Mouse (Mus musculus) limb, embryonic 10.5 days (tissue): Measurements from ENCODE around the gene Nos3. TPM values are rescaled to one million over a fixed set of nuclear protein-coding genes. Genes with fewer than 3 reads are reported as not detected.

ENCODE experiments used
- DNase-seq: peaks from one replicate; pipeline ENCODE4 v3.0.0-alpha.2; 2017; ENCODE audit warnings: low spot score
- H3K27ac ChIP-seq: fragments of 300-500 bp; sonication (generic); 2 replicates; pipeline ENCODE4 v1.5.1; 2016; ENCODE audit warnings: mild to moderate bottlenecking
- H3K27me3 ChIP-seq: fragments of 300-500 bp; sonication (generic); 2 replicates; pipeline ENCODE4 v1.6.1; 2016; ENCODE audit warnings: low read depth, mild to moderate bottlenecking; ENCODE audit not compliant: poor library complexity, severe bottlenecking
- H3K36me3 ChIP-seq: fragments of 300-500 bp; sonication (generic); 2 replicates; pipeline ENCODE4 v1.6.1; 2016; ENCODE audit warnings: mild to moderate bottlenecking, moderate library complexity
- H3K4me1 ChIP-seq: fragments of 300-500 bp; sonication (generic); 2 replicates; pipeline ENCODE4 v1.6.1; 2016
- H3K4me3 ChIP-seq: fragments of 300-500 bp; sonication (generic); 2 replicates; pipeline ENCODE4 v1.5.1; 2016; ENCODE audit warnings: mild to moderate bottlenecking, moderate library complexity
- H3K9me3 ChIP-seq: fragments of 300-500 bp; sonication (generic); replicated peaks from 2 replicates; pipeline ENCODE4 v1.6.1; 2016; ENCODE audit warnings: mild to moderate bottlenecking
- WGBS: fragments of 180-500 bp; shearing (Covaris S2); methylation state at CpG from one replicate; pipeline ENCODE4 v1.1.7; 2016; 5-methylcytosine and 5-hydroxymethylcytosine counted together
- polyA plus RNA-seq: library from polyadenylated mRNA; unstranded; fragments of >200 nt; fragmentation: Nextera tagmentation; extraction: Ambion mirVana; gene quantifications from 2 replicates; pipeline ENCODE4 v1.2.1, GENCODE M21; 2016

The Nos3 gene
- polyA plus RNA-seq = 8.4 and 8.9 TPM in 2 replicates

GRCm38 (mm10) chr5:24364508-24364907 lies at the start of gene Nos3:
Gene Nos3, plus strand, starts transcription at chr5:24364810.
- peak within 1 kb of the TSS; percentile 10; the same call in 1 of the 2 replicates for H3K27ac ChIP-seq
- 67% methylated on average over 12 of the region's 12 CpGs for WGBS
- H3K9me3 ChIP-seq = no peaks in the 10 kb centered on the region
- H3K4me1 ChIP-seq = peaks cover 8% of the 10 kb centered on the region
- H3K4me3 ChIP-seq = peak within 1 kb of the TSS; percentile 18
- no peaks in the 10 kb centered on the region for H3K27me3 ChIP-seq
- no peak for DNase-seq
- no peaks in the 10 kb centered on the region for H3K36me3 ChIP-seq

GRCm38 (mm10) chr5:24319776-24320466 lies 44.7 kb upstream of the Nos3 start:
- peak overlapping the region; percentile 36 for H3K4me3 ChIP-seq
- 11% methylated on average over 13 of the region's 13 CpGs for WGBS
- no peaks in the 10 kb centered on the region for H3K9me3 ChIP-seq
- H3K27ac ChIP-seq = peak overlapping the region; percentile 95
- peak; percentile 65 for DNase-seq
- H3K4me1 ChIP-seq = peaks cover 38% of the 10 kb centered on the region
- peaks cover 16% of the 10 kb centered on the region for H3K27me3 ChIP-seq
- peaks cover 35% of the 10 kb centered on the region for H3K36me3 ChIP-seq

DNA sequence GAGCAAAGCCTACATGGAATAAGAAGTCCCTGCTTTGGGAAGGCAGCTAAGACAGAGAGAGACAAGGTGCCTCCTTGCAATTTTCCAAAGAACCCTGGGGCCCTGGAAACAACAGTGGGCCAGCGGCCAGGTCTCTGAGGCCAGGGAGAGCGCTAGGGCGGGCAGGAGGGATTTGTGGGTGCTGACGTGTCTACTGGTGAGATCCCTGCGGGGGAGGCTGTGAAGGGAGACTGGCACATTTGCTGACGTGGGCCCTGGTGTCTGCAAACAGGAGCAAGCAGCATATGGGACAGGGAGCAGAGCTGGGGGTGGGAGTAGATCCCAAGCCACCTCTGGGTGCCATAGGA lies 44.2 kb upstream of the Nos3 start:
- 46% methylated on average over 6 of the region's 6 CpGs for WGBS
- Histone ChIP-seq H3K27ac (peak overlapping the region; percentile 95), H3K4me3 (peak overlapping the region; percentile 36), H3K36me3 (peaks cover 40% of the 10 kb centered on the region), H3K4me1 (peaks cover 43% of the 10 kb centered on the region), H3K9me3 (no peaks in the 10 kb centered on the region), H3K27me3 (peaks cover 22% of the 10 kb centered on the region)
- no peak for DNase-seq

DNA sequence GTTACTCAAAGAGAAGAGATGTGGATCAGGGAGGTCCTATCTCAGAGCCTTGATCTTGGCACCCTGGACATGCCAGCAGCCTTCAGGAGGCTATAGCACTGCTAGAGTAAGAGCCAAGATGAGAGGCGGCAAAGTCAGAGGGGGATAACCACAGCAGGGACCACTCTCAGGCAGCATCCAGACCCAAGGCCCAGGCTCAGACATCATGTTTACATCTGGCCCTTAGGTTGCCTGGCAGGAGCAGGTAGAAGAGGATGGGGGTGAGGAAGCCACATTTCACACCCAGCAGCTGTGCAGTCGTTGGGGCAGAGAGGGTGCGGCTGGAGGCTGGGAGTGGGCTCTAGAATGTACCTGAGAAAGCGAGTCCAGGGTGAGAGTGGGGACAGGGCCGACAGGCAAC lies 43.7 kb upstream of the Nos3 start:
- Histone ChIP-seq H3K36me3 (peaks cover 45% of the 10 kb centered on the region), H3K9me3 (no peaks in the 10 kb centered on the region), H3K27ac (peak overlapping the region; percentile 95), H3K27me3 (peaks cover 26% of the 10 kb centered on the region), H3K4me1 (peaks cover 48% of the 10 kb centered on the region), H3K4me3 (peak overlapping the region; percentile 42)
- 46% methylated on average over 5 of the region's 5 CpGs for WGBS
- no peak for DNase-seq

DNA sequence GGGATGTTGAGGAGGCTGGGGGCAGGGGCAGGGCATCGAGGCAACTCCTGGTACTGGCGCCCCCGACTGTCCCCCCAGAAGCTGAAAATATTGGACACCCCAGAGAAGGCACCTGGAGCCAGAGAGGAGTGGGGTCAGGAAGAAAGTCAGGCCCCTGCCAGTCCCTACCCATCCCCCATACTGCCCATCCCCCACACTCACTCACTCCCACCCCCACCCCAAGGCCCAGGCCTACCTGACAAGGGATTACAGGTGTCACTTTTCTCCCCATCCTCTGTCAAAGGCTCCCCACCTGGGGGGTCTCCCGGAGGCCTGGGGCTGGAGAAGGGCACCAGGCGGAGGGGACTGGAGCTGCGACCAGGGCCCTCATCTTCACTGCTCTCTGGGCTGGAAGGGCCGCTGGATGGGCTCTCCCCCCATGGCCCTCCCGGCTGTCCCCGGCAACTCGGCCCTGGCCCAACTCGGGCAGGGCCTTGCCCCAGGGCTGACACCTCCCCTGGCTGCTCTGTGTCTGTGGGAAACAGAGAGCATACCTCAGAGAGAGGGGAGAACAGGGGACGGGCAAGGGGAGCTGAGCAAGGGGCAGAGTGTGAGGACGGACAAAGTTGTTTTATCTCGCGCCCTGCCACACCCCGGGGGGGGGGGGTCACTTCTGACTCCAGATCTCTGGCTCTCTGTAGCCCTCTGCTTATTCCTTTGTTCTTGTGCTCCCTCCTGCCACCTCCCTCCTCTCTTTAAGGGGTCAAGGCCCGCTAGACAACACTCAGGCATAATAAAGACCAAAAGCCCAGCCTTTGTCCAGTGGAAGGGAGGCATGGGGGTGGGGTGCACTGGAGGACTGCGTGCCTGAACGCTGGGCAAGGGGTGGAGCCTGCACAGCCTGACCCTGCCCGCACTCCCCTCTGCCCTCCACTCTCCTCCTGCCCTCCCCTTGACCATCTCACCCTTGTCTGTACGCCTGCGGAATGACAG lies 42.6 kb upstream of the Nos3 start:
- WGBS = 6% methylated on average over 22 of the region's 22 CpGs
- Histone ChIP-seq H3K36me3 (peaks cover 51% of the 10 kb centered on the region), H3K27ac (peak overlapping the region; percentile 95), H3K4me3 (peak overlapping the region; percentile 42), H3K27me3 (peaks cover 37% of the 10 kb centered on the region), H3K4me1 (peaks cover 56% of the 10 kb centered on the region), H3K9me3 (no peaks in the 10 kb centered on the region)
- DNase-seq = peak; percentile 70

- no peak for DNase-seq
- Histone ChIP-seq H3K36me3 (peaks cover 35% of the 10 kb centered on the region), H3K4me3 (peak overlapping the region; percentile 21), H3K27me3 (peaks cover 60% of the 10 kb centered on the region), H3K4me1 (peaks cover 74% of the 10 kb centered on the region), H3K9me3 (no peaks in the 10 kb centered on the region), H3K27ac (no peak overlapping the region)
- WGBS = 32% methylated on average over 14 of the region's 14 CpGs
Observed at GRCm38 (mm10) chr5:24325251-24325650, 39.4 kb upstream of the Nos3 start.

GRCm38 (mm10) chr5:24326166-24326841 lies 38.3 kb upstream of the Nos3 start:
- peaks cover 60% of the 10 kb centered on the region for H3K27me3 ChIP-seq
- H3K27ac ChIP-seq = no peak overlapping the region
- H3K36me3 ChIP-seq = peaks cover 30% of the 10 kb centered on the region
- no peaks in the 10 kb centered on the region for H3K9me3 ChIP-seq
- H3K4me3 ChIP-seq = no peak overlapping the region
- 91% methylated on average over 15 of the region's 15 CpGs for WGBS
- peaks cover 71% of the 10 kb centered on the region for H3K4me1 ChIP-seq
- DNase-seq = no peak

GRCm38 (mm10) chr5:24326842-24327417 lies 37.7 kb upstream of the Nos3 start:
- Histone ChIP-seq H3K36me3 (peaks cover 37% of the 10 kb centered on the region), H3K27me3 (peaks cover 60% of the 10 kb centered on the region), H3K27ac (no peak overlapping the region), H3K4me1 (peaks cover 71% of the 10 kb centered on the region), H3K9me3 (no peaks in the 10 kb centered on the region), H3K4me3 (no peak overlapping the region)
- 63% methylated on average over 4 of the region's 4 CpGs for WGBS
- no peak for DNase-seq

DNA sequence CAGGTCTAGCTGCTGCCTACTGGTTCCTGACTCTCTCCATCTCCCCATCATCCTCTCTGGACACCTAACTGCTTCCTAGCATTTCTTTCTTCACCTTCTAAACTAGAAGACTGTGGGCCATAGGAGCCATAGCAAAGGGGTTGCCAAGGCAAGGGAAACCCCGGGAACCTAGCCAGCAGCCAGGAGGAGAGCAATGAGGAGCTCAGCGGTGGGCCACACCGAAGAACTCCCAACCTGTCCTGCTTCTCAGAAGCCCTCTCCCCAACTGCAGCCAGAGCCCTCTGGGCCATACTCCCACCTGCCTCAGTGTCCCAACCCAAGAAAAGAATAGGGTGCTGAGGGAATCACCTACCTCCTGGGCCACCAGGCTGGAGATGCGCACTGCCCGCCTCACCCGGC lies 35.8 kb upstream of the Nos3 start:
- peaks cover 36% of the 10 kb centered on the region for H3K36me3 ChIP-seq
- H3K4me3 ChIP-seq = peak overlapping the region; percentile 54
- no peaks in the 10 kb centered on the region for H3K9me3 ChIP-seq
- DNase-seq = no peak
- H3K27me3 ChIP-seq = peaks cover 54% of the 10 kb centered on the region
- 69% methylated on average over 6 of the region's 6 CpGs for WGBS
- H3K4me1 ChIP-seq = peaks cover 59% of the 10 kb centered on the region
- H3K27ac ChIP-seq = peak overlapping the region; percentile 91

DNA sequence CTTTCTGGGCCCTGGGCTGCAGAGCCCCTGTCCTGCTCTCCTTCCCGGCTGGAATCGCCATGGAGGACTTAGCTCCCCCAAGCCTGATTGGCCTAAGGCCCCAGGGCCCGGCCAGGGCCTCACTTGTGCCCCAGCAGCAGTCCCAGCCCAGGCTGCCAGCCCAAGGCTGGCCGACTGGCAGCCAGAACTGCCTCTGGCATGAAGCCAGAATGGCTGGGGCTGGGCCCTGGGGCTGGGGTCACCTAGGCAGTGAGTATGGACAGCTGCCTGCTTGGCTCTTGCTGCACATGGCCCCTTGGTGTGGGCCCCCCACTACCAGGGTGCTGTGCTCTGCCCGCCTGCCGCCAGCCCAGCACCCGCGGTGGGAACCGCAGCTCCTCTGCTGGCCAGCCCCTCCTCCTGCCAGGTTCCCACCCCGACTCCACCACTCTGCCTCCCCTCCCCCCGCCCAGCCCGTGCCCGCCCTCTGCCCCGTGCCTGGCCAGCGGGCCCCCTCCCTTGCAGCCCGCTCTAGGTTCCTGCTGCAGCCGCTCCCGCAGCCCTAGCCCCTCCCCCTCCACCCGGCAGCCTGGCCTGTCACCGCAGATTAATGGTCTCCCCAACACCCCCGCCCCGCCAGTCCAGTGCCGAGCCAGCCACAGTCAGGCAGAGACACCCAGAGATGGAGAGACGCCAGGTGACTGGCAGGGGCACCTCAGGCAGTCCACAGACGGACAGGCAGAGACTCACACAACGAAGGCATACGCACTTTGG lies 35.2 kb upstream of the Nos3 start:
- Histone ChIP-seq H3K27me3 (peaks cover 50% of the 10 kb centered on the region), H3K27ac (peak overlapping the region; percentile 91)
- peak; percentile 86 for DNase-seq

DNA sequence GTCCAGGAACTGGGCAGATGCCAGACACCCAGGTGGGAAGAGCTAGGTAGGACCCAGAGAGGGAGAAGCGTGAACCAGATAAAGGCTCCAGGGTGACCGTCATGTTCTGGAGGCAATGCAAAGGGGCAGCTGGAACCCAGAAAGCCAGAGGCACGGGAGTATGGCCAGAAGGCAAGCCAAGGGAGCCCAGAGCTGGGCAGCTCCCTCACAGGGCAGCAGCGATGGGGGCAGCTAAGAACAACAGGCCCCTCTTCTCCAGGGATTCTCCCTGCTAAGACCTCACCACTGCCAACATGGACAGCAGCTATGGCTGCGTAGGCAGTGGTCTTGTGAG lies 34.7 kb upstream of the Nos3 start:
- H3K27me3 ChIP-seq = peaks cover 47% of the 10 kb centered on the region
- peaks cover 68% of the 10 kb centered on the region for H3K4me1 ChIP-seq
- WGBS = 33% methylated on average over 5 of the region's 5 CpGs

More for the DNA sequence above, 35.2 kb upstream of the Nos3 start:
- Histone ChIP-seq H3K4me3 (peak overlapping the region; percentile 54), H3K4me1 (peaks cover 63% of the 10 kb centered on the region), H3K9me3 (no peaks in the 10 kb centered on the region), H3K36me3 (peaks cover 31% of the 10 kb centered on the region)
- 6% methylated on average over 24 of the region's 27 CpGs for WGBS

DNA sequence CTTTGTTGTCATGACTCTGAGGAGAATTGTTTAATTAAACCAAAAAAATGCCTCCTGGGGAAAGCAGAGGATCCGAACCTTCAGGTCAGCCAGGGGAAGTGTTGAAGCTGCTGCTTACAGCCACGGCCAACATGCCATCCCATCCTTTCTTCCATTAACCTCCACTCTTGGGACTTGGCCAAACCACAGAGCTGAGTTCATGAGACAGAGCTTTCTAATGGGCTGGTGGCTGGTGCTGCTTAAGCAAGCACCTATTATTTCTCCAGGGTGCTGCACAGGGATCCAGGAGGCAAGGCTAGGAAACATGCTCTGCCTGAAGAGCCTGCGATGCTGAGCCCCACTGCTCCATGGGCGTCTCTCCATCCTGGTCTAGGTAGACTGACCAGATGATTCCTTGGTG lies 32.2 kb upstream of the Nos3 start:
- Histone ChIP-seq H3K36me3 (peaks cover 9% of the 10 kb centered on the region), H3K27ac (no peak overlapping the region), H3K4me1 (peaks cover 69% of the 10 kb centered on the region), H3K27me3 (0 out of 2 replicates have a peak, but pooled peaks cover 22% of the 10 kb centered on the region), H3K9me3 (no peaks in the 10 kb centered on the region), H3K4me3 (no peak overlapping the region)
- no peak for DNase-seq
- WGBS = 87% methylated on average over 4 of the region's 4 CpGs

More for the DNA sequence above, 34.7 kb upstream of the Nos3 start:
- peak overlapping the region; percentile 91 for H3K27ac ChIP-seq
- peaks cover 26% of the 10 kb centered on the region for H3K36me3 ChIP-seq
- no peaks in the 10 kb centered on the region for H3K9me3 ChIP-seq
- no peak for DNase-seq
- peak overlapping the region; percentile 54 for H3K4me3 ChIP-seq
